Mouse (Mus musculus) neutrophil, adult 59 days (primary cell): ENCODE data around the gene Arhgef19. TPM values are rescaled to one million over a fixed set of nuclear protein-coding genes. Genes with fewer than 3 reads are reported as not detected.

Source experiments
- total RNA-seq, 2 experiments: library from RNA; stranded (reverse); gene quantifications; 1 replicate in 1 of 2; 2 replicates in 1 of 2; pipeline ENCODE4 v1.2.4; 2023

The Arhgef19 gene
- total RNA-seq, result not detected

DNA sequence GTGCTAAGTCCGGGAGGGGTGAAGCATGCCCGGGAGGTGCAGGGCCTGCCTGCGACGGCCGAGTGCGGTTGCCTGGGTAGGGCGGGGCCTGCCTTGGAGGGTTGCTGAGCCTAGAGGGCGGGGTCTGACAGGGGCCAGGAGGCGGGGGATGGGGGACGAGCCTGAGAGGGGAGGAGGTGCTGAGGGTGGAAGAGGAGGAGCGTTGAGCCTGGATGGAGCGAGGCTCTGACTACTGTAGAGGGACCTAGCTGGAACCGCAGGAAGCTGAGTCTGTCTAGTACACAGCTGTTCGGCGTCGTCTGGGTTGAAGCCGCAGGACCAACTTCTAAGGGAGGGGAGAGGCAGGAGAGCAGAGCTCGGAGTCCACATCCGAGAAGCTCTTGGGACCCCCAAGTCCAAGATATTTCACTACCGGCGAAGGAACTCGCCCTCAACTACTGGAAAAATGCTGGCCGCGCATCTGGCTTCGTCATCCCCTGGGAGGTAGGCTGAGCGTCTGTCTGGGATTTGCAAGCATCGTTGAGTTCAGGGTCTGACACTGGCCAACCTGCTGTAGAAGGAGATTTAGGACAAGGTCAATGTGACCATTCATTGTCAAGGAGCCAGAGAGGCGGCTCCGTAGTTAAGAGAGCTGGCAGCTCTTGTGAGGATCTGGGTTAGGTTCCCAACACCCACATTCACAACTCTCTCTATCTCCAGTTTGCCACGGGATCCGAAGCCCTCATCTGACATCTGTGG is at the start of gene Arhgef19:
TSS of gene Arhgef19 (plus strand) at position 112 of the 738 bp plus-strand sequence.

GRCm38 (mm10) chr4:141213770-141214336 is 25.4 kb upstream of the Arhgef19 start, which contains the start of gene Rsg1:
TSS of gene Rsg1 (plus strand) at chr4:141213956.

DNA sequence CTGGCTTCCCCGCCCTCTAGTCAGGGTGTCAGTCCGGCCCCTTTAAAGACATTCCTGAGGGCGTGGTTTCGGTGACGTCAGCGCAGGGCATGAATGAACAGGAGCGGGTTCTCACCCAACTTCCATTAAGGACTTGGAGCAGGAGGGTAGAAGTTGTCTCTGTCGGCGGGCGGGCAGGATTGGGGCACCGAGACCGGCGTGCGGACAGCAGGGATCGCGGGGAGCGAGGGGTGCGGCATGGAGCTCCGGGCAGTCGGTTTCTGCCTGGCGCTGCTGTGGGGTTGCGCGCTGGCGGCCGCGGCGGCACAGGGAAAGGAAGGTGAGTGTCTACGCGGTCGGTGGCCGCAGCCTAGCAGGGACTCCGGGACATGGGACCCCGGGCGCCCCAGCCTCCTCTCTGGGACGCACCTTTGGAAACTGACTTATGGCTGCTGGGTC is 61.8 kb downstream of the Arhgef19 start, which contains the start of gene Epha2:
TSS of gene Epha2 (plus strand) at position 125 of the 438 bp plus-strand sequence.

Other genes starting within 250 kb of the Arhgef19 start
- gene Mfap2, start 229.1 kb upstream of the Arhgef19 start, total RNA-seq, result not detected
- gene Crocc, start 178.9 kb upstream of the Arhgef19 start, total RNA-seq, result 10 to 100 TPM in 1 of 2 experiments, 1 to 10 TPM in 1; 8.9 to 10.2 TPM
- gene Necap2, start 161.1 kb upstream of the Arhgef19 start, total RNA-seq, result 10 to 100 TPM; 78.5 to 93.0 TPM
- not detected for gene Spata21, start 151.2 kb upstream of the Arhgef19 start, total RNA-seq
- gene Szrd1, start 99.7 kb upstream of the Arhgef19 start, total RNA-seq, result 10 to 100 TPM; 87.8 to 88.9 TPM
- 10 to 100 TPM; 22.2 to 28.3 TPM for gene Fbxo42, start 91.6 kb upstream of the Arhgef19 start, total RNA-seq
- 1 to 10 TPM; 1.4 to 1.7 TPM for gene Rsg1, start 25.5 kb upstream of the Arhgef19 start, total RNA-seq
- 1 to 10 TPM; 1.3 to 3.0 TPM for gene Epha2, start 61.7 kb downstream of the Arhgef19 start, total RNA-seq
- gene Fam131c, start 128.7 kb downstream of the Arhgef19 start, total RNA-seq, result not detected
- not detected for gene Clcnka, start 159.2 kb downstream of the Arhgef19 start, total RNA-seq
- gene Clcnkb, start 176.5 kb downstream of the Arhgef19 start, total RNA-seq, result not detected
- gene Hspb7, start 181.3 kb downstream of the Arhgef19 start, total RNA-seq, result not detected
- gene Srarp, start 196.6 kb downstream of the Arhgef19 start, total RNA-seq, result not detected
- gene Zbtb17, start 205.2 kb downstream of the Arhgef19 start, total RNA-seq, result 10 to 100 TPM; 16.7 to 20.7 TPM